Mouse (Mus musculus) kidney, adult 18-20 months (tissue): ENCODE data around the gene BC005624.

Source experiments
- DNase-seq: peaks from one replicate; pipeline ENCODE4 v3.0.0; 2021

Gene BC005624

GRCm38 (mm10) chr2:30981790-30982513 is at the start of gene BC005624, which contains the start of gene Usp20:
BC005624 (minus strand) TSS chr2:30982201.
Usp20 (plus strand) TSS chr2:30982279.
- DNase-seq, result peak; percentile 99

GRCm38 (mm10) chr2:31026642-31027041 is 44.6 kb upstream of the BC005624 start:
- DNase-seq, result no peak

GRCm38 (mm10) chr2:31025458-31025857 is 43.5 kb upstream of the BC005624 start:
- peak; percentile 39 for DNase-seq

GRCm38 (mm10) chr2:31024618-31025370 is 42.8 kb upstream of the BC005624 start:
- DNase-seq, result peak; percentile 58

- DNase-seq, result no peak
Observed at GRCm38 (mm10) chr2:31023940-31024339, 41.9 kb upstream of the BC005624 start.

GRCm38 (mm10) chr2:31020202-31020601 is 38.2 kb upstream of the BC005624 start:
- no peak for DNase-seq

- no peak for DNase-seq
Observed at GRCm38 (mm10) chr2:31019011-31019410, 37.0 kb upstream of the BC005624 start.

GRCm38 (mm10) chr2:31018519-31018918 is 36.5 kb upstream of the BC005624 start:
- no peak for DNase-seq

GRCm38 (mm10) chr2:31017625-31018317 is 35.8 kb upstream of the BC005624 start:
- no peak for DNase-seq

- DNase-seq, result no peak
Observed at GRCm38 (mm10) chr2:31013371-31014120, 31.5 kb upstream of the BC005624 start.

- no peak for DNase-seq
Observed at GRCm38 (mm10) chr2:31007208-31007607, 25.2 kb upstream of the BC005624 start.

- no peak for DNase-seq
Observed at GRCm38 (mm10) chr2:31006434-31006833, 24.4 kb upstream of the BC005624 start.

GRCm38 (mm10) chr2:31005453-31005852 is 23.5 kb upstream of the BC005624 start:
- DNase-seq, result no peak

- no peak for DNase-seq
Observed at GRCm38 (mm10) chr2:31002857-31003256, 20.9 kb upstream of the BC005624 start.

- no peak for DNase-seq
Observed at GRCm38 (mm10) chr2:30998443-30999260, 16.7 kb upstream of the BC005624 start.

- peak; percentile 53 for DNase-seq
Observed at GRCm38 (mm10) chr2:30995432-30995996, 13.5 kb upstream of the BC005624 start.

- DNase-seq, result no peak
Observed at GRCm38 (mm10) chr2:30994853-30995252, 12.9 kb upstream of the BC005624 start.

GRCm38 (mm10) chr2:30990221-30990620 is 8.2 kb upstream of the BC005624 start:
- no peak for DNase-seq

- DNase-seq, result peak; percentile 61
Observed at GRCm38 (mm10) chr2:30985111-30986020, 3.4 kb upstream of the BC005624 start.

GRCm38 (mm10) chr2:30983024-30983423 is 1.0 kb upstream of the BC005624 start:
- DNase-seq, result no peak
